Comparison of ENCODE assay signal across 8 mouse cellular contexts in the genomic region with DNA sequence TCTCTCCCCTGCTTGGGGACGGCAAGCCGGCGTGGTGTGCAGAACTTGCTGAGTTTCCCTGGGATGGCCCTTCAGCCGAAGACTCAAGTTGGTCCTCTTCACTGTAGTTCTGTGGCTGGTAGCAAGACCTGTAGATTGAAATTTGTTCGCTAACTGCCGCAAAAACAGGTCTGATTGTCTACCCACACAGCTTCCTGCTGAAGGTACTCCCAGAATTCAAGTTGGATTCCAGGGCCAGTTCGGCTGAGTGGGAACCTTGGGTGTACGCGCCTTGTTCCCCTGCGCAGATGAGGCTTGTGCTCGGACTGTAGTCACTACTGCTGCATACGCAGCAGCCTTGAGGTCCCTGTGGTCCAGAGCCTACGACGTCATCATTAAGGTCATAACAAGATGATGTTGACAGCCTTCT. TPM values are rescaled to one million over a fixed set of nuclear protein-coding genes. Genes with fewer than 3 reads are reported as not detected.
DNase-seq lines count a peak whose midpoint lies in the region; TF ChIP-seq lines count a peak whose summit lies in the region.

No protein-coding gene starts in this region.

- TF ChIP-seq EP300 in MEL (IDR thresholded peaks at IDR 0.05; ENCODE audit: low read depth in 1 of 2, low read length in 2 of 2), result no peak

- no peak; a peak in 1 of 4 replicates for TF ChIP-seq POLR2A in MEL (IDR thresholded peaks at IDR 0.05; ENCODE audit: control insufficient read depth in 1 of 2, insufficient read depth in 1 of 2, low read depth in 1 of 2, low read length in 2 of 2, poor library complexity in 1 of 2)

- H3K9ac ChIP-seq in MEL (ENCODE audit: control insufficient read depth, low read depth, low read length, poor library complexity, severe bottlenecking), result peak overlapping the region; percentile 91

- H3K27ac ChIP-seq in MEL (ENCODE audit: control insufficient read depth, low read depth, low read length), result peak overlapping the region; percentile 60
- peak overlapping the region; percentile 98 for H3K27ac ChIP-seq in heart, embryonic 10.5 days

- no peak for TF ChIP-seq RAD21 in MEL (IDR thresholded peaks at IDR 0.05; ENCODE audit: low read depth, low read length)

- peaks cover 8 to 31% of the 10 kb centered on the region in 2 experiments for H3K36me3 ChIP-seq in MEL (ENCODE audit: control insufficient read depth in 1 of 2, insufficient read depth in 2 of 2, low read length in 2 of 2)
- H3K36me3 ChIP-seq in heart, embryonic 10.5 days, result peaks cover 12% of the 10 kb centered on the region

- under 1% methylated on average over 14 of the region's 14 CpGs for WGBS in heart, embryonic 10.5 days

- DNase-seq in B cell, adult 2 months, result peak; percentile 79 to 80
- peak; percentile 90 for DNase-seq in MEL (ENCODE audit: low read depth, low spot score)
- DNase-seq in embryo, embryonic 11 days, result peak; percentile 73
- peak; percentile 85 for DNase-seq in heart, embryonic 10.5 days (ENCODE audit: low spot score)
- peak; percentile 28 to 36 for DNase-seq in kidney, adult 8-10 months
- DNase-seq in lung, postnatal 10 days, result peak; percentile 42
- peak; percentile 19 for DNase-seq in ovary, adult 18-20 months (ENCODE audit: low spot score)
- no peak for DNase-seq in thymus, postnatal 14 days

- H3K27me3 ChIP-seq in MEL (ENCODE audit: control insufficient read depth in 1 of 2, insufficient read depth in 2 of 2, low read length in 2 of 2), result no peaks in the 10 kb centered on the region
- no peaks in the 10 kb centered on the region for H3K27me3 ChIP-seq in heart, embryonic 10.5 days (ENCODE audit: insufficient read depth, poor library complexity, severe bottlenecking)

- H3K79me2 ChIP-seq in MEL (ENCODE audit: control insufficient read depth, insufficient read depth, low read length, poor library complexity), result peaks cover 21% of the 10 kb centered on the region

- no peaks in the 10 kb centered on the region for H3K9me3 ChIP-seq in MEL (replicated peaks; ENCODE audit: insufficient read depth, low read length)
- no peaks in the 10 kb centered on the region for H3K9me3 ChIP-seq in heart, embryonic 10.5 days

- peak overlapping the region; percentile 78 to 91 for H3K4me3 ChIP-seq in MEL (ENCODE audit: control insufficient read depth in 1 of 2, insufficient read depth in 1 of 2, low read depth in 2 of 2, low read length in 2 of 2)
- H3K4me3 ChIP-seq in heart, embryonic 10.5 days, result peak overlapping the region; percentile 92

- no peak for TF ChIP-seq CTCF in MEL (IDR thresholded peaks at IDR 0.05 in 2 of 3, conservative IDR thresholded peaks at IDR 0.05 in 1 of 3; ENCODE audit: control insufficient read depth in 1 of 3, insufficient read depth in 1 of 3, low read depth in 2 of 3, low read length in 3 of 3, poor library complexity in 1 of 3, severe bottlenecking in 1 of 3)

- H3K4me1 ChIP-seq in MEL (ENCODE audit: control insufficient read depth in 1 of 2, insufficient read depth in 2 of 2, low read length in 2 of 2), result peaks cover 13 to 20% of the 10 kb centered on the region in 2 experiments
- H3K4me1 ChIP-seq in heart, embryonic 10.5 days, result peaks cover 25% of the 10 kb centered on the region

TF ChIP-seq in MEL, 35 proteins besides CTCF, POLR2A, EP300 and RAD21:
- TF ChIP-seq MAX (IDR thresholded peaks at IDR 0.05; ENCODE audit: low read length), result peak; percentile 48; the same call in 1 of the 2 replicates
- no peak for TF ChIP-seq TCF12 (IDR thresholded peaks at IDR 0.05; ENCODE audit: low read depth, low read length)
- TF ChIP-seq HCFC1 (IDR thresholded peaks at IDR 0.05; ENCODE audit: low read depth, low read length), result no peak
- no peak for TF ChIP-seq SMC3 (IDR thresholded peaks at IDR 0.05; ENCODE audit: low read depth, low read length)
- TF ChIP-seq POLR2AphosphoS2 (IDR thresholded peaks at IDR 0.05; ENCODE audit: low read length), result no peak
- no peak for TF ChIP-seq POLR2AphosphoS5 (IDR thresholded peaks at IDR 0.05; ENCODE audit: borderline replicate concordance, low read depth, low read length)
- TF ChIP-seq MYB (IDR thresholded peaks at IDR 0.05; ENCODE audit: low read depth, low read length), result no peak
- TF ChIP-seq NELFE (IDR thresholded peaks at IDR 0.05; ENCODE audit: low read depth, low read length), result no peak
- TF ChIP-seq MXI1 (IDR thresholded peaks at IDR 0.05; ENCODE audit: low read depth, low read length), result no peak; the same call in 1 of the 2 replicates
- TF ChIP-seq NRF1 (IDR thresholded peaks at IDR 0.05; ENCODE audit: insufficient read depth, low read depth, low read length, poor library complexity, severe bottlenecking), result peak; percentile 59; the same call in 1 of the 2 replicates
- TF ChIP-seq ELF1 (IDR thresholded peaks at IDR 0.05; ENCODE audit: low read depth, low read length), result no peak
- no peak for TF ChIP-seq ZKSCAN1 (IDR thresholded peaks at IDR 0.05; ENCODE audit: low read depth, low read length)
- no peak for TF ChIP-seq ZC3H11A (IDR thresholded peaks at IDR 0.05; ENCODE audit: low read depth, low read length)
- no peak for TF ChIP-seq BHLHE40 (IDR thresholded peaks at IDR 0.05; ENCODE audit: borderline replicate concordance, low read depth, low read length)
- no peak for TF ChIP-seq KAT2A (conservative IDR thresholded peaks at IDR 0.05; ENCODE audit: low read depth, low read length)
- TF ChIP-seq MAZ (IDR thresholded peaks at IDR 0.05; ENCODE audit: low read depth, low read length), result no peak
- peak; percentile 59; the same call in 1 of the 2 replicates for TF ChIP-seq SIN3A (IDR thresholded peaks at IDR 0.05; ENCODE audit: low read length)
- no peak for TF ChIP-seq USF2 (IDR thresholded peaks at IDR 0.05; ENCODE audit: borderline replicate concordance in 1 of 2, insufficient read depth in 1 of 2, low read depth in 1 of 2, low read length in 2 of 2)
- TF ChIP-seq MEF2A (IDR thresholded peaks at IDR 0.05; ENCODE audit: extremely low read depth, insufficient replicate concordance, low read depth, low read length, poor library complexity, severe bottlenecking), result no peak
- TF ChIP-seq UBTF (IDR thresholded peaks at IDR 0.05; ENCODE audit: borderline replicate concordance, insufficient read depth, low read depth, low read length), result 0 out of 2 replicates have a peak, but pooled peaks have one; percentile 46
- peak; percentile 41; the same call in 1 of the 2 replicates for TF ChIP-seq CHD1 (IDR thresholded peaks at IDR 0.05; ENCODE audit: low read depth, low read length)
- no peak for TF ChIP-seq GABPA (IDR thresholded peaks at IDR 0.05; ENCODE audit: low read depth, low read length)
- no peak for TF ChIP-seq USF1 (IDR thresholded peaks at IDR 0.05; ENCODE audit: low read depth, low read length)
- TF ChIP-seq TAL1 (IDR thresholded peaks at IDR 0.05; ENCODE audit: low read length), result no peak
- peak; percentile 82 for TF ChIP-seq TBP (IDR thresholded peaks at IDR 0.05; ENCODE audit: low read depth, low read length)
- 0 out of 2 replicates have a peak, but pooled peaks have one; percentile 16 for TF ChIP-seq ZMIZ1 (IDR thresholded peaks at IDR 0.05; ENCODE audit: low read depth, low read length)
- TF ChIP-seq MYC (IDR thresholded peaks at IDR 0.05; ENCODE audit: low read depth, low read length), result no peak
- no peak for TF ChIP-seq JUND (IDR thresholded peaks at IDR 0.05; ENCODE audit: low read depth, low read length)
- no peak for TF ChIP-seq RCOR1 (IDR thresholded peaks at IDR 0.05; ENCODE audit: low read depth, low read length)
- 0 out of 2 replicates have a peak, but pooled peaks have one; percentile 22 for TF ChIP-seq ETS1 (IDR thresholded peaks at IDR 0.05; ENCODE audit: low read depth, low read length)
- TF ChIP-seq MAFK (IDR thresholded peaks at IDR 0.05; ENCODE audit: borderline replicate concordance, low read depth, low read length), result no peak
- TF ChIP-seq E2F4 (IDR thresholded peaks at IDR 0.05; ENCODE audit: borderline replicate concordance, low read depth, low read length), result no peak
- TF ChIP-seq GATA1 (IDR thresholded peaks at IDR 0.05; ENCODE audit: low read depth, low read length), result no peak
- TF ChIP-seq CHD2 (IDR thresholded peaks at IDR 0.05; ENCODE audit: low read length), result no peak
- TF ChIP-seq ZNF384 (IDR thresholded peaks at IDR 0.05; ENCODE audit: low read depth, low read length), result no peak

RNA-seq across cellular contexts. Expression of a gene that starts 0.6 kb away (rescaled TPM):
- 40.1 and 43.5 TPM in 2 replicates for total RNA-seq in MEL (2012; rRNA removed)
- polyA plus RNA-seq in MEL (2012; ENCODE audit: insufficient read depth in 1 of 2, insufficient read length in 2 of 2, low read depth in 1 of 2, low replicate concordance in 2 of 2, missing spikeins in 1 of 2), result 10 to 100 TPM in 1 of 2 experiments, not detected in 1; 88.8 TPM
- polyA plus RNA-seq in heart, embryonic 10.5 days (2016; fragmentation: Nextera tagmentation; extraction: Ambion mirVana), result 121 and 143 TPM in 2 replicates
